Mouse (Mus musculus) heart, postnatal 4 days (tissue): Measurements from ENCODE around the gene Mgat2. TPM values are rescaled to one million over a fixed set of nuclear protein-coding genes. Genes with fewer than 3 reads are reported as not detected.
A peak's percentile ranks its signal among the peaks of the same experiment; 100 is the strongest.

Experiments
- DNase-seq: peaks from one replicate; pipeline ENCODE4 v3.0.0; 2021
- microRNA-seq, 2 experiments: library from miRNA; unstranded; fragments of <30 nt; microRNA quantifications; one replicate each; pipeline ENCODE4 v1.2.0; 2021 to 2022
- total RNA-seq, 2 experiments: library from RNA; stranded (reverse); gene quantifications; 2 replicates each; pipeline ENCODE4 v1.2.3; 2021

Mgat2 gene
- total RNA-seq, 2 experiments from 2014 or later: 34.3 to 35.1 TPM

GRCm38 (mm10) chr12:69213186-69213777 lies 29.3 kb downstream of the Mgat2 start:
- DNase-seq: no peak

GRCm38 (mm10) chr12:69214393-69214792 lies 30.4 kb downstream of the Mgat2 start:
- DNase-seq: no peak

GRCm38 (mm10) chr12:69215000-69215785 lies 31.2 kb downstream of the Mgat2 start:
- peak; percentile 68 for DNase-seq

GRCm38 (mm10) chr12:69216587-69216986 lies 32.6 kb downstream of the Mgat2 start:
- DNase-seq: no peak

- no peak for DNase-seq
Observed at GRCm38 (mm10) chr12:69220613-69221277, 36.8 kb downstream of the Mgat2 start.

GRCm38 (mm10) chr12:69227776-69228466 lies 44.0 kb downstream of the Mgat2 start, which contains the start of gene Pole2:
Pole2 (minus strand) TSS chr12:69228195.
- peak; percentile 95 for DNase-seq

- DNase-seq: peak; percentile 28
Observed at GRCm38 (mm10) chr12:69229251-69229650, 45.3 kb downstream of the Mgat2 start.

GRCm38 (mm10) chr12:69235782-69236181 lies 51.8 kb downstream of the Mgat2 start:
- no peak for DNase-seq

Small RNA genes lying within 50 kb of the gene (microRNA-seq; reads per million reads assigned to microRNA genes)
- gene Gm47287 (0 reads per million in 2 experiments), gene Gm47295 (1.0 to 3.5 reads per million in 2 experiments)

Other genes starting within 250 kb of the Mgat2 start
- gene Rps29, start 25.0 kb upstream of the Mgat2 start, total RNA-seq: 1,000 to 10,000 TPM; 1,738 to 1,783 TPM
- gene Lrr1, start 15.3 kb upstream of the Mgat2 start, total RNA-seq: 1 to 10 TPM; 4.1 to 5.2 TPM
- 100 to 1,000 TPM; 310 to 323 TPM for gene Rpl36al, start 74 bp upstream of the Mgat2 start, total RNA-seq
- 10 to 100 TPM in 1 of 2 experiments, 1 to 10 TPM in 1; 8.1 to 10.4 TPM for gene Gm49383, start 12.9 kb downstream of the Mgat2 start, total RNA-seq
- gene Dnaaf2, start 14.3 kb downstream of the Mgat2 start, total RNA-seq: 1 to 10 TPM; 1.9 to 2.4 TPM
- 1 to 10 TPM; 8.4 to 10.0 TPM for gene Gm49384, start 20.1 kb downstream of the Mgat2 start, total RNA-seq
- gene Pole2, start 44.0 kb downstream of the Mgat2 start, total RNA-seq: 10 to 100 TPM in 1 of 2 experiments, 1 to 10 TPM in 1; 9.4 to 10.0 TPM
- gene Klhdc1, start 57.0 kb downstream of the Mgat2 start, total RNA-seq: 10 to 100 TPM; 10.8 to 11.3 TPM
- 100 to 1,000 TPM in 1 of 2 experiments, 10 to 100 TPM in 1; 99.3 to 107 TPM for gene Klhdc2, start 112.5 kb downstream of the Mgat2 start, total RNA-seq
- gene Nemf, start 173.0 kb downstream of the Mgat2 start, total RNA-seq: 10 to 100 TPM; 31.9 to 33.2 TPM
- 100 to 1,000 TPM; 103 to 104 TPM for gene Arf6, start 188.0 kb downstream of the Mgat2 start, total RNA-seq
- gene Gm9887, start 188.3 kb downstream of the Mgat2 start, total RNA-seq: under 1 TPM; 0.48 to 0.77 TPM